Mouse (Mus musculus) small intestine, adult 2 months (tissue): ENCODE data around the gene Mylk2. TPM values are rescaled to one million over a fixed set of nuclear protein-coding genes. Genes with fewer than 3 reads are reported as not detected.

ENCODE experiments used
- H3K27ac ChIP-seq: fragments of 200-500 bp; 2 replicates; pipeline ENCODE4 v1.5.1; 2012; ENCODE audit warnings: low read depth, low read length, control low read depth, inconsistent platforms; ENCODE audit not compliant: insufficient read depth
- H3K27me3 ChIP-seq: fragments of 200-500 bp; 2 replicates; pipeline ENCODE4 v1.6.1; 2012; ENCODE audit warnings: mild to moderate bottlenecking, moderate library complexity, low read length, inconsistent platforms; ENCODE audit not compliant: control insufficient read depth, insufficient read depth
- H3K36me3 ChIP-seq: fragments of 200-500 bp; 2 replicates; pipeline ENCODE4 v1.6.1; 2012; ENCODE audit warnings: mild to moderate bottlenecking, low read length, control low read depth, inconsistent platforms; ENCODE audit not compliant: control insufficient read depth, insufficient read depth
- H3K4me1 ChIP-seq: fragments of 200-500 bp; 2 replicates; pipeline ENCODE4 v1.6.1; 2012; ENCODE audit warnings: low read length, inconsistent platforms, mixed read lengths; ENCODE audit not compliant: control insufficient read depth, insufficient read depth, insufficient read length
- H3K4me3 ChIP-seq: fragments of 200-500 bp; 2 replicates; pipeline ENCODE4 v1.5.1; 2012; ENCODE audit warnings: low read depth, mild to moderate bottlenecking, control low read depth, inconsistent platforms, low read length, moderate library complexity
- CTCF ChIP-seq: fragments of 200-500 bp; IDR thresholded peaks from 2 replicates; pipeline ENCODE4 v1.5.1; 2012; ENCODE audit warnings: low read depth, mild to moderate bottlenecking, control low read depth, inconsistent platforms, low read length, moderate library complexity, mixed read lengths; ENCODE audit not compliant: insufficient replicate concordance, insufficient read length; ENCODE audit errors: extremely low read depth
- POLR2A ChIP-seq: fragments of 200-500 bp; IDR thresholded peaks from 2 replicates; pipeline ENCODE4 v1.6.1; 2012; ENCODE audit warnings: low read depth, mild to moderate bottlenecking, control low read depth, inconsistent platforms, low read length, moderate library complexity
- WGBS: fragments of 180-500 bp; shearing (Covaris S2); methylation state at CpG from one replicate; pipeline ENCODE4 v1.1.7; 2018; 5-methylcytosine and 5-hydroxymethylcytosine counted together
- polyA plus RNA-seq: library from polyadenylated mRNA; depleted of rRNA; stranded (reverse); fragments of >200 nt; gene quantifications from 2 replicates; pipeline ENCODE4 v1.2.3, GENCODE M21; 2012

Gene Mylk2
- polyA plus RNA-seq, 1 experiment: not detected

DNA sequence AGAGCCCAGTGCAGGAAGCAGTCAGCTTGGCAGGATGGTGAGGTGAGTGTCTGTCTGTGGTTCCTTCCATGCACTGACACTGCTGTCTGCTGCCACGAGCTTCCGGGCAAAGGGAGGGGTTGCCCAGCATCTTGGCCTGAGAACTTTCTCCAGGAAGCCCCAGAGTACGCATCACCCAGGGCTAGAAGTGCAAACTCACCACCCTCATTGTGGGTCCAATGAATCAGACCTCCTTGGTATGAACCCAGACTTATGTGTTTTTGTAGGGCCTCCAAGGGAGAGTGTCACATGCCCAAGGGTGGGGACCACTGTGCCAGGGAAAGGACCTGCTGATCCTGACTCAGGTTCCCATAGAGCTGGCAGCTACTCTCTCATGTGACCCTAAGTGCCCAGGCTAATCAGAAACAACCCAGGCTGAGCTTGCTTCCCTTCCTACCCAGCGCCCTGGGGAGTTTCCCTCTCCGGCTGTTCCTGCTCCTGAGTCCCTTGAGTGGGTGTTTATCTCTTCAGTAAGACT is 7.0 kb upstream of the Mylk2 start:
- Histone ChIP-seq H3K27me3 (no peaks in the 10 kb centered on the region), H3K4me3 (no peak overlapping the region), H3K27ac (no peak overlapping the region; the same call in 1 of the 2 replicates), H3K4me1 (peaks cover 2% of the 10 kb centered on the region; the same call in 1 of the 2 replicates), H3K36me3 (no peaks in the 10 kb centered on the region)
- WGBS: 39% methylated on average over 5 of the region's 5 CpGs
- TF ChIP-seq POLR2A (no peak), CTCF (no peak)

DNA sequence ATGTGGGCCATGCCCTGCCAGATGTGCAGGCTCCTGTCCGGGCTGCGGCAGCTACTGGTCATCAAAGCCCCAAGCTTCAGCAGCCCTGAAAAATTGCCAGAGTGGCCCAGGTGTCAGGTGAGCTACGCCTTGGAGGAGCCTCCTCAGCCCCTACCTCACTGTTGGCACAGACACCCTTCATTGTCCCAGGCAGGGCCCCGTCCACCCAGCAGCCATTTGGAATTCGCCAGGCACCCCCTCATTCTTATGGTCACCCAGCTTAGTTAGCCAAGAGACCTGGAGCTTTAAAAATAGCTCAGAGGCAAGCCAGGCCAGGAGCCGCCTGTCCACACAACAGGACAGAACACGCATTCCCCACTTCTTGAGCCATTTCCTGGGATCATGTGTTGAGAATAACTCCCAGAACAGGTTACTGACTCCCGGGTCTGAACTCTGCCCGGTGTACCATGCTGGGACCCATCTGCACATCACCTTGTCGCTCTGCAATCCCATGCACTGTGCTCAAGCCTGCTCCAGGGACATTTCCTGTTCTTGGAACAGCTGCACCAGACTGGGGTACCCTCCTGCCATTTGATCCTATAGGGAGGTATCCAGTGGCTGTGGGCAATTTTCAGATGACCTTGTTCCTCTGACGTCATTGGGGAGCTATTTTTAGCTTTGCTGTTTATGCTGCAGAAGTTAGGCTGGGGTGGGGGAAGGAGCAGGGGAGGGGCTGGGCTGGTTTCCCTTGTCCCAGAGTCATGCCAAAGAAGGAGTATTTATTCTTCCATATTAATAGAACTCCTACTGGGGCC is 5.9 kb upstream of the Mylk2 start:
- Histone ChIP-seq H3K4me1 (peaks cover 2% of the 10 kb centered on the region; the same call in 1 of the 2 replicates), H3K27me3 (no peaks in the 10 kb centered on the region), H3K4me3 (no peak overlapping the region), H3K27ac (no peak overlapping the region), H3K36me3 (no peaks in the 10 kb centered on the region)
- no peak for TF ChIP-seq POLR2A
- no peak for TF ChIP-seq CTCF
- WGBS: 55% methylated on average over 11 of the region's 11 CpGs

DNA sequence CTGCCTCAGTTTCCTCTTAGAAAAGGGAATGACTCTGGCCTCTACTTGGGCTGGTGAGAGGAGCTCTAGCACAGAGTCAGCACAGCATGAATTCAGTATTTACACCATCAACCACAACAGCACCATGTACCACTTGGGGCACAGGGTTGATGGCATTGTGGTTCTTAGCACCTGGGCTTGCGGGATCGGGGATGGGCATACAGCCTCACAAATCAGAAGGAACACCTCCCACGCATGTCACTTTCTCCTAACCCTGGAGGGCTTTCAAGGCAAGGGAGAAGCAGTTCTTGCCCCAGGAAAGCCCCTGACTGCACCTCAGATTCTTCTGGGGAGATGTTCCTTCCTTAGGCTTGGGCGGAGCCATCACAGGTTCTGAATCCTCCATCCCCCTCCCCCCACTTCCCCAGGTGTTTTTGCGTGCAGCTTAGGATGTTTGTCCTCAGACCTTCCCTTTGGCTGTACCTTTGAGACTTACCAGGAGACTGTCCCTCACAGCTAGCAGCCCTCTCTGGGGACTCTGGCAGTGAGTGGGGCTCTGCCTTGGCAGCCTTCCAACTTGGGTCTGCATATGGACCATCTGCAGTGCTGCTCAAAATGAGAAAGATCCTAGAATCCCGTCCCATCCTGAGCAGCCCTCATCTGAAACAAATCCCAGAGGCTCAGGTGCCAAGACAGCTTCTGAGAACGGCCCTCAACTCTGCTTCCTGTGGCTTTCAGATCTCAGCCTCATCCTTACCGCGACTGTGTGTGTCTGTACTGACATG is 4.7 kb upstream of the Mylk2 start:
- H3K27me3 ChIP-seq: no peaks in the 10 kb centered on the region
- TF ChIP-seq POLR2A: no peak
- TF ChIP-seq CTCF: no peak
- H3K36me3 ChIP-seq: no peaks in the 10 kb centered on the region
- peaks cover 2% of the 10 kb centered on the region; the same call in 1 of the 2 replicates for H3K4me1 ChIP-seq
- no peak overlapping the region; the same call in 1 of the 2 replicates for H3K27ac ChIP-seq
- WGBS: 61% methylated on average over 9 of the region's 9 CpGs
- H3K4me3 ChIP-seq: no peak overlapping the region

DNA sequence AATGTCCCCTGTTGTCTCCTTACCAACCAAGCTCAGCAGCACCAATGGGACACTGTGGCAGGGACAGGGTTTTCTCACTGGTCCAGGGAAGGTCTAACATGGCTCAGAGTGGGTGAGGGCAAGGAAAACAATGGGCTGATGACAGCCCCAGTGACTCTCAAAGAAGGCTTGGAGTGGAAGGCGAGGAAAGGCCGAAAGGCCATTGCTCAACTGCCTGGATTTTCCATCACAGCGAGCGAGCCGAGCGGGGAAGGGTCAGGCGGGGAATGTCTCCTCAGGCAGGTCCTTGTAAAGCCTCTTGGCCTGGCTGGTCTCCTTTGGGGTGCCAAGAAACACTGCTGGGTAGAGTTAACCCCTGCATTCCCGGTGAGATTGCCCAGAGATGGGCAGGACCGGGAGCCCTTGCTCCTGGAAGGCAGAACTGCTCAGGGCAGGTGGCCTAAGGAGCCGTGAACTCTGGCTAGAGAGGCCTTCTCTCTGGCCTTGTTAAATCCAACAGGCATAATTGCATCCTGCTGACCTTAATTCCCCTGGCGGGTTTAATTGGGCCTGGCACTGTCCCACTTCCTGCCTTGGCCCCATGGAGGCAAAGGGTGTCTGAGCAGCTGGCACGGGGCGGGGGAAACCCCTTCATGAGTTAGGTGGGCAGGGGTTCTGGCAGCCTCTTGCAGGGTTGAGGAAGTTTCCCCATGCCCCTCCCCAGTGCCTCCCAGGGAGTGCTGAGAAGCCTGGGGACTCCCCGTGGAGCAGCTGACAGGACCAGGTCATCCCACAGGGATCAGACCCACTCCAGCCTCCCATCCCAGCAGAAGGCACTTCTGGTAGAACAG is 3.8 kb upstream of the Mylk2 start:
- peaks cover 2% of the 10 kb centered on the region; the same call in 1 of the 2 replicates for H3K4me1 ChIP-seq
- no peaks in the 10 kb centered on the region for H3K36me3 ChIP-seq
- H3K4me3 ChIP-seq: no peak overlapping the region
- no peaks in the 10 kb centered on the region for H3K27me3 ChIP-seq
- no peak overlapping the region; the same call in 1 of the 2 replicates for H3K27ac ChIP-seq
- WGBS: 45% methylated on average over 14 of the region's 14 CpGs
- TF ChIP-seq POLR2A (no peak), CTCF (no peak)

DNA sequence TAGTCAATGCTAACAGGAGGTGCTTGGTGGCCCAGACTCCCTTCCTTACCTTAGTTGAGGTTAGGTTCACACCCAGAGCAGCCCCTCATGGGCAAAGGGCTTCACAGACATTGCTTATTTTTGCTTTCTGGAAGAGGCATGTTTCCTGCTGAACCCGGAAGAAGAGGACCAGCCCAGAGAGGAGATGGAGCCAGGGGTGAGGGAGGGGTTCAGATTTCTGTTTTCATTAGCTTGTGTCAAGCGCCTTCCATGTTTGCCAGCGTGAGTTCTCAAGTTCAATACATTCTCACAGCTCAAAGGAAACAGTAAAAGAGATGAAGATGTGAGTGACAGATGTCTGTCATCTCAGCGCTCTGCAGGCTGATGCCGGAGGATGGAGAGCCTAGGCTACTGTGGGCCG is 1.3 kb upstream of the Mylk2 start:
- Histone ChIP-seq H3K27ac (no peak overlapping the region), H3K4me3 (no peak overlapping the region), H3K27me3 (peaks cover 8% of the 10 kb centered on the region; the same call in 1 of the 2 replicates), H3K4me1 (peaks cover 2% of the 10 kb centered on the region; the same call in 1 of the 2 replicates), H3K36me3 (no peaks in the 10 kb centered on the region)
- 76% methylated on average over 6 of the region's 6 CpGs for WGBS
- TF ChIP-seq CTCF (no peak), POLR2A (no peak)

DNA sequence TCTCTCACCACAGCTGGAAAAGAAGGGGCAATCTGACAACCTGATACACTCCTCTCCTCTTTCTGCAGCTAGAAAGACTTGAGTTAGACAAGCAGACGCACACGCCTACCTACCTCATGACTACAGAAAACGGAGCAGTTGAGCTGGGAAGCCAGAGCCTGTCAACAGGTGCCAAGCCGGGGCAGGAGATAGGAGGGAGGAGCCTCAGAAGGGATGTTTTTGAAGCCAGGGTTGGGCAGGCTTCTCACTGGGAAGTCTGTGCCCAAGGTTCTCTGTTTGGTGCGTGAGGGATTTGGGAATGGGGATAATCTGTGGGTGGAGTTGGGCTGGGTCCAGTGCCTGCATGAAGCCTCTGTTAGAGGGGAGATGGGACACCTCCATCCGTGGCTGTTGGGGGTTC is 280 bp downstream of the Mylk2 start:
- Histone ChIP-seq H3K27me3 (peaks cover 8% of the 10 kb centered on the region; the same call in 1 of the 2 replicates), H3K36me3 (no peaks in the 10 kb centered on the region), H3K4me1 (0 out of 2 replicates have a peak, but pooled peaks cover 2% of the 10 kb centered on the region), H3K27ac (no peak overlapping the region), H3K4me3 (no peak overlapping the region)
- 20% methylated on average over 6 of the region's 6 CpGs for WGBS
- TF ChIP-seq CTCF (no peak), POLR2A (no peak)
